Mouse (Mus musculus): ENCODE data around the gene Fam149a. TPM values are rescaled to one million over a fixed set of nuclear protein-coding genes. Genes with fewer than 3 reads are reported as not detected.

Gene Fam149a
- total RNA-seq, 2 experiments from 2014 or later, result not detected

Other genes starting within 250 kb of the Fam149a start
- gene F11, start 120.3 kb downstream of the Fam149a start, total RNA-seq (2014; fragmentation: Nextera tagmentation), result not detected in 2 replicates
- gene F11, start 120.3 kb downstream of the Fam149a start, total RNA-seq (2017), result not detected in 2 replicates
- gene Klkb1, start 87.4 kb downstream of the Fam149a start, total RNA-seq (2014; fragmentation: Nextera tagmentation), result 0.25 TPM in 1 of 2 replicates, not detected in the other
- not detected in 2 replicates for gene Klkb1, start 87.4 kb downstream of the Fam149a start, total RNA-seq (2017)
- gene Gm45753, start 73.8 kb downstream of the Fam149a start, total RNA-seq (2014; fragmentation: Nextera tagmentation), result not detected in 2 replicates
- not detected in 2 replicates for gene Gm45753, start 73.8 kb downstream of the Fam149a start, total RNA-seq (2017)
- gene Cyp4v3, start 49.1 kb downstream of the Fam149a start, total RNA-seq (2014; fragmentation: Nextera tagmentation), result 1.5 TPM in 1 of 2 replicates, not detected in the other
- gene Cyp4v3, start 49.1 kb downstream of the Fam149a start, total RNA-seq (2017), result 4.1 and 5.1 TPM in 2 replicates
- gene Tlr3, start 28.8 kb upstream of the Fam149a start, total RNA-seq (2014; fragmentation: Nextera tagmentation), result not detected in 2 replicates
- 0.91 and 3.7 TPM in 2 replicates for gene Tlr3, start 28.8 kb upstream of the Fam149a start, total RNA-seq (2017)
- 0.66 TPM in 1 of 2 replicates, not detected in the other for gene Sorbs2, start 125.5 kb upstream of the Fam149a start, total RNA-seq (2014; fragmentation: Nextera tagmentation)
- gene Sorbs2, start 125.5 kb upstream of the Fam149a start, total RNA-seq (2017), result not detected in 2 replicates